Mouse (Mus musculus) bone marrow, adult 2 months (tissue): Measurements from ENCODE around the gene Ppil4.

ENCODE experiments used
- CTCF ChIP-seq: fragments of 200-500 bp; IDR thresholded peaks from 2 replicates; pipeline ENCODE4 v1.5.1; 2011; ENCODE audit warnings: low read length, control low read depth; ENCODE audit not compliant: control insufficient read depth, insufficient read depth
- POLR2A ChIP-seq: fragments of 200-500 bp; IDR thresholded peaks from 2 replicates; pipeline ENCODE4 v1.6.1; 2011; ENCODE audit warnings: low read depth, mild to moderate bottlenecking, control low read depth, low read length, borderline replicate concordance; ENCODE audit not compliant: control insufficient read depth

DNA sequence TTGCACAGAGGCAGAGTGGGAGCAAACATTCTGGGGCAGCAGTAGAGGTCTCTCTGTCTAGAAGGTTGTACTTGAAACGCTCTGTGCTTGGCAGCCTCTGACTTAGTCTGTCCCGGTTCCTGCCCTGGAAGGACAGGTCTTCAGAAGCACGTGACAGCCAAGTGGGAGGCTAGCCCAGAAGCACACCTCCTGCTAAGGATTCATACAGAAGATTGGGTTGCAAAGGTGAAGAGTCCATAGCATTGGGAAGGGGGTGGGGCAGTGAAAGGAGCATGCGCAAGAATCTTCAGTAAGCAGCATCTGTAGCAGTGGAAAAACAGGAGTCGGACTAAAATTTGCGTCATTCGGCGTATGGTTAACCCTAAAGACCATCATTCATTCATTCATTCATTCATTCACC, 45.3 kb downstream of the Ppil4 start:
- no peak for TF ChIP-seq CTCF
- no peak for TF ChIP-seq POLR2A
